Mouse (Mus musculus) right cerebral cortex, postnatal 36 days (tissue): Measurements from ENCODE around the gene Daam1.

Experiments used
- DNase-seq, 2 experiments: peaks; one replicate each; pipeline ENCODE4 v3.0.0; 2022; ENCODE audit warnings: low spot score in 2 of 2, mixed read lengths in 1 of 2

Gene Daam1

DNA sequence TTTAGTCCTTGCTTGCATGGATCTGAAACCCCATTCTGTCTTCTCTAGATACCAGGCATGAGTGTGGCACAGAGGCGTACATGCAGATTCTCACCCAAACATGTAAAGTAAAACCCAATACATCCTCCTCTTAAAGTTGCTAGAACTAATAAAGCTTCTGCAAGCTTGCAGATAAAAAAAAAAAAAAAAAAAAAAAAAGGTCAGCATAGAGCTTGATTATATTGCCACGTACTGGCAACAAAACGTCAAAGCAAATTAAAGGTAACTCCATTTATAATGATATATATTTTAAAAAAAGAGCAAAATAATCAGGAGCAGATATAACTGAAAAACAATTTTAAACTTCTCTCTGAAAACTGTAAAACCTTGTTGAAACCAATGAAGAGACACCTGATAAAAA is 210.4 kb downstream of the Daam1 start:
- DNase-seq = no peak
